Mouse (Mus musculus) C2C12 (cell line): ENCODE measurements at regions not wholly inside any gene's neighbourhood (a gene's known extent, or its start where the extent isn't known, plus 50 kb on each side); places are given as distances from the start of the nearest gene placed in this dataset.

Experiments
- H3K27me3 ChIP-seq: one replicate; pipeline ENCODE4 v1.6.1; 2011; ENCODE audit not compliant: control insufficient read depth, insufficient read depth, insufficient read length
- H3K36me3 ChIP-seq: one replicate; pipeline ENCODE4 v1.6.1; 2011; ENCODE audit not compliant: control insufficient read depth, insufficient read depth
- H3K4me3 ChIP-seq: one replicate; pipeline ENCODE4 v1.5.1; 2011; ENCODE audit warnings: mild to moderate bottlenecking, control low read depth; ENCODE audit not compliant: poor library complexity, insufficient read depth, severe bottlenecking
- H3K79me2 ChIP-seq: one replicate; pipeline ENCODE4 v1.6.1; 2011; ENCODE audit not compliant: control insufficient read depth, insufficient read depth
- H3K79me3 ChIP-seq: one replicate; pipeline ENCODE4 v1.6.1; 2011; ENCODE audit warnings: low read depth, control low read depth
- H3ac ChIP-seq: one replicate; pipeline ENCODE3; 2011; ENCODE audit warnings: low read depth; ENCODE audit not compliant: control insufficient read depth, insufficient read length
- CEBPB ChIP-seq: IDR thresholded peaks from one replicate; pipeline ENCODE4 v1.6.1; 2011; ENCODE audit warnings: low read depth, mild to moderate bottlenecking, control low read depth, moderate library complexity
- CTCF ChIP-seq: IDR thresholded peaks from one replicate; pipeline ENCODE4 v1.5.1; 2011; ENCODE audit not compliant: control insufficient read depth, insufficient read depth, insufficient read length
- FOSL1 ChIP-seq: IDR thresholded peaks from one replicate; pipeline ENCODE4 v1.8.0; 2011; ENCODE audit warnings: mild to moderate bottlenecking, low read length; ENCODE audit not compliant: poor library complexity, insufficient read depth, severe bottlenecking
- MAX ChIP-seq: IDR thresholded peaks from one replicate; pipeline ENCODE4 v1.6.1; 2011; ENCODE audit warnings: mild to moderate bottlenecking, control low read depth
- MYOD1 ChIP-seq: IDR thresholded peaks from one replicate; pipeline ENCODE4 v1.6.1; 2011; ENCODE audit warnings: low read depth; ENCODE audit not compliant: control insufficient read depth, insufficient read length
- MYOG ChIP-seq: IDR thresholded peaks from one replicate; pipeline ENCODE4 v1.6.1; 2011; ENCODE audit not compliant: control insufficient read depth, insufficient read length; ENCODE audit errors: extremely low read depth
- USF1 ChIP-seq: IDR thresholded peaks from one replicate; pipeline ENCODE4 v1.6.1; 2011; ENCODE audit warnings: low read depth, mild to moderate bottlenecking, control low read depth, moderate library complexity

DNA sequence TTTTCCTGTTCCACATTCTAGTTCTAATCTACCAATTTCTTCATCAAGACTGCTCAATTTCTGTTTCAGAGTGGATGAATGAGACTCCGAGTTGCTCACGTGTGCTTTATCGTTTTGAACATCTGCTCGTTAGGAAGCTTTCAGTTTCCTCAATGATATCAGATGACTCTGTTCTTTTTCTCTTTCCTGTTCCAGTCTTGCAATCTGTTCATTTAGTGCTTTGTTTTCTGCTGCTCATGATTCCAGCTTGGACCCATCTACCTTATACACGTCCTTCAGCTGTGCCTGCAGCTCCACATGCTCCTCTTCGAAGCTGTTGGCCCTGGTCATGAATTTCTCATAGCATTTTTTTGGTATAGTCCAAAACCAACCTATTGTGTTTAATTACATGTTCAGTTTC lies 99.1 kb upstream of the Gm17728 start:
- Histone ChIP-seq H3K79me2 (no peaks in the 10 kb centered on the region), H3K36me3 (no peaks in the 10 kb centered on the region), H3K27me3 (no peaks in the 10 kb centered on the region), H3K4me3 (no peak overlapping the region), H3K79me3 (no peaks in the 10 kb centered on the region), H3ac (no peak overlapping the region)
- TF ChIP-seq MYOG, result no peak
- TF ChIP-seq FOSL1, result no peak
- no peak for TF ChIP-seq CEBPB
- no peak for TF ChIP-seq MAX
- TF ChIP-seq CTCF, result no peak
- TF ChIP-seq USF1, result no peak
- no peak for TF ChIP-seq MYOD1

DNA sequence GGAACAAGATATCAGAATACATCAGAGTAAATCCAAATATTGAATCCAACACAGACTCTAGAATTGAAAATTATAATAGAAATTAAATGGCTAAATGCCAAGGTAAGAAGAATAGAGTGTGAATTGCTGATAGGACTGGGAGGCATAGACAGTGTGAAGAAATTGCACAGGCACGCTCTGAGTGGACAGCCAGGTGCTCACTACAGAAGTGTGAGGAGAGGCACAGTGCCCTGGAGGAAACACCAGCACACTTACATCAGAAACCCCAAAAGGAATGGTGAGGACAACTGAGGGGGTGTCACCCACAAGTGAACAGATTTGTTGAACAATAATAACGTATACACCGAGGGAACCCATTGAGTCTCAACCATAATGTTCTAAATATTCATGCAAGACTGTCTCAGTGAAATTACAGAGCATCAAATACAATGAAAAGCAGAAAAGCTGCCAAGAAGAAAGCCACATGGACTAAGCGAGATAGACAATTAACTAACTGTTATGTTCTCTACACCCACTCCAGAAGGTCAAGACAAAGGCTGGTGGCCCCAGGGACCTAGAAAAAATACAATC lies 92.9 kb upstream of the Gm17728 start:
- no peak for TF ChIP-seq USF1
- TF ChIP-seq MYOG, result no peak
- no peak for TF ChIP-seq MAX
- TF ChIP-seq FOSL1, result no peak
- TF ChIP-seq CTCF, result no peak
- no peak for TF ChIP-seq CEBPB
- TF ChIP-seq MYOD1, result no peak
- Histone ChIP-seq H3K36me3 (no peaks in the 10 kb centered on the region), H3K4me3 (no peak overlapping the region), H3ac (no peak overlapping the region), H3K27me3 (no peaks in the 10 kb centered on the region), H3K79me3 (no peaks in the 10 kb centered on the region), H3K79me2 (no peaks in the 10 kb centered on the region)

DNA sequence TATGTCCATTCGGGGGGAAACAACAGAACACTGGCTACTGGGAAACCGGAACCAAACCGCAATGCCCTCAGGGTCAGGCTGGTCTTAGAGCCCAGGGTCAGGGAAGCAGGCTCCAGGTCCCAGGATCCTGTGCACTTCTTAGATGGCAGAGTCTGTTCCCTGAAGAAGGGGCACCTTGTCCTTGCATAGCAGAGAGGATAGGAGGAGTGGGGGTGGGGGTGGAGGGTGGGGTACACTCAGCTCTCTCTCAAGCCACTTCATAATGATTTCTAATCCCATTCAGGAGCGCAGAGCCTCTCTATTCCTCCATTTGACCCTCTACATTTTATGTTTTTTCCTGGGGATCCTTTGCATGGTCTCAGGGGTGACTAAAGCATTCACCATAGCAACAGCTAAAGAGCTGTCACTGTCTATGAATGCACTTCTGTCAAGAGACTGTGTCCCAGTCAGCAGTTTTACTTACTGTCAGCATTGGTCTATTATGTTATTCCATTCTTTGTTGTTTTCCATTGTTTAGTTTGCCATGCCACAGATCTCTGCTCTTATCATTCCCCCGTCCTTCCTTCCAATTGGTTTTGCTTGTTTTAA lies 64.2 kb upstream of the Gm17728 start:
- no peaks in the 10 kb centered on the region for H3K27me3 ChIP-seq
- H3K4me3 ChIP-seq, result no peak overlapping the region
- H3K79me2 ChIP-seq, result no peaks in the 10 kb centered on the region
- TF ChIP-seq MAX (no peak), CEBPB (no peak), MYOD1 (no peak), CTCF (no peak), FOSL1 (no peak), MYOG (no peak), USF1 (no peak)
- no peak overlapping the region for H3ac ChIP-seq
- H3K36me3 ChIP-seq, result no peaks in the 10 kb centered on the region
- H3K79me3 ChIP-seq, result no peaks in the 10 kb centered on the region
